Mouse (Mus musculus) frontal cortex, postnatal 10 days (tissue): ENCODE measurements around the gene Klra5.
"Not testable (repeated sequence)": the region's sequence is repeated elsewhere in the genome, so short reads cannot be mapped to it uniquely, and the experiment has no call there.

Experiments used
- DNase-seq, 2 experiments: peaks; one replicate each; pipeline ENCODE4 v3.0.0; 2022; ENCODE audit warnings: low spot score in 2 of 2, mixed read lengths in 1 of 2

Gene Klra5

GRCm38 (mm10) chr6:129917476-129917946, at the start of gene Klra5:
Gene Klra5 (minus strand): TSS chr6:129917650.
- DNase-seq = not testable (repeated sequence)

DNA sequence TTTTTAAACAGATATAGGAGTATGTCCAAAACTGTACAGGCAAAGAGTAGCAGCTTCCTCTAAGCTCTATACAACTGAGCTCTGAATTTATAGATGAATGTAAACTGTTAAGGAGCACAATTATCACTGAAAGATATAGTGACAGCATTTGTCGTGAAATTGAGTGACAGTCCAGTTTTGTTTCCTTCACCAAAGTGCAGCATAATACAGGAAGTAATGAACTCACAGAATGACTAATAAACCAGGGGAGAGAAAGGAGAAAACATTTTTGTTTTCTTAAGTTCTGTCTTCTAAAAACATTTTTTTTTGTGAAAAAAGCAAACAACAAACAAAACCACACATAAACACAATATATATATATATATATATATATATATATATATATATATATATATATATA, 454 bp downstream of the Klra5 start:
- DNase-seq = no peak

GRCm38 (mm10) chr6:129882525-129882924, 34.9 kb downstream of the Klra5 start:
- no peak for DNase-seq

GRCm38 (mm10) chr6:129876549-129876948, 40.9 kb downstream of the Klra5 start, which contains the start of gene Klra17:
Gene Klra17 (minus strand): TSS chr6:129876672.
- DNase-seq = no peak

GRCm38 (mm10) chr6:129862349-129862748, 55.1 kb downstream of the Klra5 start, which contains the start of gene Gm17631:
Gene Gm17631 (plus strand): TSS chr6:129862649.
- DNase-seq = not testable (repeated sequence)
